Mouse (Mus musculus): ENCODE measurements at regions not wholly inside any gene's neighbourhood (a gene's known extent, or its start where the extent isn't known, plus 50 kb on each side); places are given as distances from the start of the nearest gene placed in this dataset.
"Not testable (repeated sequence)": the region's sequence is repeated elsewhere in the genome, so short reads cannot be mapped to it uniquely, and the experiment has no call there.

DNA sequence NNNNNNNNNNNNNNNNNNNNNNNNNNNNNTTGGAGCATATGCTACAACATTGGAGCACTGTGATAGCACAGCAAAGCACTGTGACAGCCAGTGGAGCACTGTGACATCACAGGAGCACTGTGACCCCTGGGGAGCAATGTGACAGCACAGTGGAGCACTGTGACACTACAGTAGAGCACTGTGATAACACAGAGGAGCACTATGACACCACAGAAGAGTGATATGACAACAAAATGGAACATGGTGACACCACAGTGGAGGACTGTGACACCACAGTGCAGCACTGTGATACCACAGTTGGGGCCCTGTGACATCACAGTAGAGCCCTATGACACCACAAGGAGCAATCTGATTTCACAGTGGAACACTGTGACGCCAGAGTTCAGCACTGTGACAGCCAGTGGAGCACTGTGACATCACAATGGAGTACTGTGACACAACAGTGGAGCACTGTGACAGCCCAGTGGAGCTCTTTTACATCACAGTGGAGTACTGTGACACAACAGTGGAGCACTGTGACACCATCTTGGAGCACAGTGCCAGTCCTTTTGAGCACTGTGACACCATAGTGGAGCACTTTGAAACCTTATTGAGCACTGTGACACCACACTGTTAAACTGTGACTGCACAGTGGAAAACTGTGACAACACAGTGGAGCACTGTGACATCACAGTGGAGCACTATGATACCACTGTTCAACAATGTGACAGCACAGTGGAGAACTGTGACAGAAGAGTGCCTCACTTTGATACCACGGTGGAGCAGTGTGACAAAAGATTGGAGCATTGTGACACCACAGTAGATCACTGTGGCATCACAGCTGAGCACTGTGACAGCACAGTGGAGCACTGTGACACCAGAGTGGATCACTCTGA, 116.9 kb upstream of the Vmn1r2 start:
- no peak for DNase-seq

DNA sequence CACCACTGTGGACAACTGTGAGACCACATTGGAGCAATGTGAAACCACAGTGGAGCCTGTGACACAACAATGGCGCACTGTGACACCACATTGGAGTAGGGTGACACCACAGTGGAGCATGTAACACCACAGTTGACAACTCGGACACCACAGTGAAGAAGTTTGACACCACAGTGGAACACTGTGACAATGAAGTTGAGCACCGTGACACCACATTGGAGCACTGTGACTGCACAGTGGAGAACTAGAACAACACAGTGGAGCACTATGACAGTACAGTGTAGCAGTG, 116.3 kb upstream of the Vmn1r2 start:
- DNase-seq = no peak

- no peak for DNase-seq
Observed at GRCm38 (mm10) chr4:3051212-3051611, 115.9 kb upstream of the Vmn1r2 start.

- peak; percentile 0 to 1 for DNase-seq
Observed at GRCm38 (mm10) chr4:3052314-3053059, 114.6 kb upstream of the Vmn1r2 start.

DNA sequence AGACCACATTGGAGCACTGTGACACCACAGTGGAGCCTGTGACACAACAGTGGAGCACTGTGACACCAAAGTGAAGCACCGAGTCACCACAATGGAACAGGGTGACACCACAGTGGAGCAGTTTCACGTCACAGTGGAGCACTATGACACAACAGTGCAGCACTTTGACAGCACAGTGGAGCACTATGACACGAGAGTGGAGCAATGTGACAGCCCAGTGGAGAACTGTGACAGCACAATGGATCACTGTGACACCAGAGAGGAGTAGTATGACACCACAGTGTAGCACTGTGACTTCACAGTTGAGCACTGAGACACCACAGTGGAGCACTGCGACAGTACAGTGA, 114.1 kb upstream of the Vmn1r2 start:
- DNase-seq = no peak

- DNase-seq = no peak
Observed at GRCm38 (mm10) chr4:3053496-3054216, 113.5 kb upstream of the Vmn1r2 start.

DNA sequence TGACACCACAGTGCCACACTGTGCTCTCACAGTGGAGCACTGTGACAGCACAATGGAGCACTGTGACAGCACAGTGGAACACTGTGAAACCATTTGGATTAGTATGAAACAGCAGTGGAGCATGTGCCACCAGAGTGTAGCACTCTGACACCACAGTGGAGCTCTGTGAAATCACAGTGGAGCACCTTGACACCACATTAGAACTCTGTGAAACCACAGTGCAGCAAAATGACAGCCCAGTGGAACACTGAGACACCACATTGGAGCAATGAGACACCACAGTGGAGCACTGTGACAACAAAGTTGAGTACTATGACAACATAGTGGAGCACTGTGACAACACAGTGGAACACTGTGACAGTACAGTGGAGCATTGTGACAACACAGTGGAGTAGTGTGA, 112.2 kb upstream of the Vmn1r2 start:
- no peak for DNase-seq

DNA sequence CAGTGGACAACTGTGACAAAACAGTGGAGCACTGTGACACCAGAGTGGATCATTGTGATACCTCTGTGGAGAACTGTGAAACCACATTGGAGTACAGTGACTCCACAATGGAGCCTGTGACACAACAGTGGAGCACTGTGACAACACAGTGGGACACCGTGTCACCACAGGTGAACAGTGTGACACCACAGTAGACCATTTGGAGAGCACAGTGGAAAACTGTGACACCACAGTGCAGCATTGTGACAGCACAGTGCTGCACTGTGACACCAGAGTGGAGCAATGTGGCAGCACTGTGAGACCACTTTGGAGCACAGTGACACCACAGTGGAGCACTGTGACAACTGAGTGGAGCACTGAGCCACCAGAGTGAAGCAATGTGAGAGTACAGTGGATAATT, 111.7 kb upstream of the Vmn1r2 start:
- DNase-seq = no peak

- no peak for DNase-seq
Observed at GRCm38 (mm10) chr4:3059511-3060054, 107.5 kb upstream of the Vmn1r2 start.

GRCm38 (mm10) chr4:3062027-3062605, 105.0 kb upstream of the Vmn1r2 start:
- peak in 1 of 2 experiments; percentile 1 for DNase-seq

DNA sequence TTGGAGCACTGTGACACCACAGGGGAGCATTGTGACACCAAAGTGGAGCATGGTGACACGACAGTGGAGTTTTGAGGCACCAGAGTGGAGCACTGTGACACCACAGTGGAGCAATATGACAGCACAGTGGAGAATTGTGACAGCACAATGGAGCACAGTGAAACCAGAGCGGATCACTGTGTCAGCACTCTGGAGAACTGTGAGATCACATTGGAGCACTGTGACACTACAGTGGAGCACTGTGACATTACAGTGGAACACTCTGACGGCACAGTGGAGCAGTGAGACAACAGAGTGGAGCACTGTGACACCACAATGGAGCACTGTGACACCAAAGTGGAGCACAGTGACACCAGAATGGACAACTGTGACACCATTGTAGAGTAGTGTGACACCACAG, 103.2 kb upstream of the Vmn1r2 start:
- no peak for DNase-seq

DNA sequence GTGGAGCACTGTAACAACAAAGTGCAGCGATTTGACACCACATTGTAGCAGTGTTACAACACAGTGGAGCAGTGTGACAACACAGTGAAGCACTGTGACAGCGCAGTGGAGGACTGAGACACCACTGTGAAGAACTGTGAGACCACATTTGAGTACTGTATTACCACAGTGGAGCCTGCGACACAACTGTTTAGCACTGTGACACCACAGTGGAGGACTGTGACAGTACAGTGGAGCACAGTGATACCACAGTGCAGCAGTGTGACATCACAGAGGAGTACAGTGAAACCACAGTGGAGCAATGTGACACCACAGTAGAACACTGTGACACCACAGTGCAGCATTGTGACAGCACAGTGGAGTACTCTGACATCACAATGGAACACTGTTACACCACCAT, 102.5 kb upstream of the Vmn1r2 start:
- peak in 1 of 2 experiments; percentile 1 for DNase-seq

- DNase-seq = not testable (repeated sequence)
Observed at GRCm38 (mm10) chr4:3065335-3065734, 101.8 kb upstream of the Vmn1r2 start.

DNA sequence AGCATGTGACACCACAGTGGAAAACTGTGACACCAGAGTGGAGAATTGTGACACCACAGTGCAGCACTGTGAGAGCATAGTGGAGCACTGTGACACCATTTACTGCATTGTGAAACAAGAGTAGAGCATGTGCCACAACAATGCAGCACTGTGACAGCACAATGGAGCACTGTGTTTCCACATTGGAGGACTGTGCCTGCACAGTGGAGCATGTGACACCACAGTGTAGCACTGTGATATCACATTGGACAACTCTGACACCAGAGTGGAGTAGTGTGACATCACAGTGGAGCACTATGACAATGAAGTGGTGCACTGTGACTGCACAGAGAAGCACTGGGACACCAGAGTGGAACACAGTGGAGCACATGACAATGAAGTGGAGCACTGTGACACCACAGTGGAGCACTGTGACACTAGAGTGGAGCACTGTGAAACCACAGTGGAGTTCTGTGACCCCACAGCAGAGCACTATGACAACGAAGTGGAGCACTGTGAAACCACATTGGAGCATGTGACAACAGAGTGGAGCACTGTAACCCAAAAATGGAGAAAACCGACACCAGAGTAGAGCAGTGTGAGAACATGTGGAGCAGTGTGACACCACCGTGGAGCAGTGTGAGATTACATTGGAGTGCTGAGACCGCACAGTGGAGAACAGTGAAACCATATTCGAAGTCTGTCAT, 100.9 kb upstream of the Vmn1r2 start:
- DNase-seq = no peak

DNA sequence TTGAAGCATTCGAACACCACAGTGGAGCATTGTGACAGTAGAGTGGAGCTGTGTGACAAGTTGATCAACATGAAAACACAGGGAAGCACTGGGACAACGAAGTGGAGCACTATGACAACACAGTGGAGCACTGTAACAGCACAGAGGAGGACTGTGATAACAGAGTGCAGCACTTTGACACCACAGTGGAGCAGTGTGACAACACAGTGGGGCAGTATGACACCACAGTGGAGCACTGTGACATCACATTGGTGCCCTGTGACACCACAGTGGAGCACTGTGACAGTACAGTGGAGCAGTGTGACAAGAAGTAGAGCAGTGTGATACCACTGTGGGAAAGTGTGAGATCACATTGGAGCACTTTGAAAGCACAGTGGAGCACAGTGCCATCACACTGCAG, 99.9 kb upstream of the Vmn1r2 start:
- peak in 1 of 2 experiments; percentile 2 for DNase-seq

GRCm38 (mm10) chr4:3067666-3068065, 99.5 kb upstream of the Vmn1r2 start:
- peak; percentile 4 to 7 for DNase-seq

DNA sequence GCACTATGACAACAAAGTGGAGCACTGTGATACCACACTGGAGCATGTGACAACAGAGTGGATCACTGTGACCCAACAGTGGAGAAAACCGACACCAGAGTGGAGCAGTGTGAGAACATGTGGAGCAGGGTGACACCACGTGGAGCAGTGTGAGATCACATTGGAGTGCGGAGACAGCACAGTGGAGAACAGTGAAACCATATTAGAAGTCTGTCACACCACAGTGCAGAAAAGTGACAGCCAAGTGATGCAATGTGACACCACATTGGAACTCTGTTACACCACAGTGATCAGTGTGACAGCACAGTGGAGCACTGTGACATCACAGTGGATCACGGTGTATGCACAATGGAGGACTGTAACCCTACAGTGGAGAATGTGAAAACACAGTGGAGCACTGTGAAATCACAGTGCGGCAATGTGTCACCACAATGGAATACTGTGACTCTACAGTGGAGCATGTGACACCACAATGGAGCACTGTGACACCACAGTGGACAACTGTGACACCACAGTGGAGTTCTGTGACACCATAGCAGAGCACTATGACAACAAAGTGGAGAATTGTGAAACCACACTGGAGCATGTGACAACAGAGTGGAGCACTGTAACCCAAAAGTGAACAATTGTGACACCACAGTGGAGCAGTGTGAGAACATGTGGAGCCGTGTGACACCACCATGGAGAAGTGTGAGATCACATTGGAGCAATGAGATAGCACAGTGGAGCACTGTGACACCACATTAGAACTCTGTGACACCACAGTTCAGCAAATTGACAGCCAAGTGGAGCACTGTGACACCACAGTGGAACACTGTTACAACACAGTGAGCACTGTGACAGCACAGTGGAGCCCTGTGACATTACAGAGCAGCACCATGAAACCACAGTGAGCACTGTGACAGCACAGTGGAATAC, 98.6 kb upstream of the Vmn1r2 start:
- DNase-seq = no peak

DNA sequence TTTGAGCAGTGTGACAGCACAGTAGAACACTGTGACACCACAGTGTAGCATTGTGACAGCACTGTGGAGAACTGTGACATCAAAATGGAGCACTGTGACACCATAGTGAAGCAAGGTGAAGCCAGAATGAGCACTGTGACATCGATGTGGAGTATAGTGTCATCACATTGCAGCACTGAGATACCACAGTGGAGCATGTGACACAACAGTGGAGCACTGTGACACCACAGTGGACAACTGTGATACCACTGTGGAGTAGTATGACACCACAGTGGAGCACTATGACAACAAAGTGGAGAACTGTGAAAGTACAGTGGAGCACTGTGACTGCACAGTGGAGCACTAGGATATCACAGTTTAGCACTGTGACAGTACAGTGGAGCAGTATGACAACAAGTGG, 97.8 kb upstream of the Vmn1r2 start:
- no peak for DNase-seq

GRCm38 (mm10) chr4:3071326-3071725, 95.8 kb upstream of the Vmn1r2 start:
- DNase-seq = not testable (repeated sequence)

DNA sequence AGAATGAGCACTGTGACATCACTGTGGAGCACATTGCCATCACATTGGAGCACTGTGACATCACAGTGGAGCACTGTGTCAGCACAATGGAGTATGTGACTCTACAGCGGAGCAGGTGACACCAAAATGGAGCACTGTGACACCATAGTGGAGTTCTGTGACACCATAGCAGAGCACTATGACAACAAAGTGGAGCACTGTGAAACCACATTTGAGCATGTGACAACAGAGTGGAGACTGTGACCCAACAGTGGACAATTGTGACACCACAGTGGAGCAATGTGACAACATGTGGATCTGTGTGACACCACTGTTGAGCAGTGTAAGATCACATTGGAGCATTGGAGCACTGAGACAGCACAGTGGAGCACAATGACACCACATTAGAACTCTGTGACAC, 87.2 kb upstream of the Vmn1r2 start:
- DNase-seq = no peak

- DNase-seq = peak in 1 of 2 experiments; percentile 1
Observed at GRCm38 (mm10) chr4:3080385-3081125, 86.6 kb upstream of the Vmn1r2 start.
